Mouse (Mus musculus) kidney, postnatal 14 days (tissue): ENCODE measurements around the gene Ebf3.

Experiments
- DNase-seq: peaks from one replicate; pipeline ENCODE4 v3.0.0; 2022; ENCODE audit warnings: mixed read lengths

The Ebf3 gene

DNA sequence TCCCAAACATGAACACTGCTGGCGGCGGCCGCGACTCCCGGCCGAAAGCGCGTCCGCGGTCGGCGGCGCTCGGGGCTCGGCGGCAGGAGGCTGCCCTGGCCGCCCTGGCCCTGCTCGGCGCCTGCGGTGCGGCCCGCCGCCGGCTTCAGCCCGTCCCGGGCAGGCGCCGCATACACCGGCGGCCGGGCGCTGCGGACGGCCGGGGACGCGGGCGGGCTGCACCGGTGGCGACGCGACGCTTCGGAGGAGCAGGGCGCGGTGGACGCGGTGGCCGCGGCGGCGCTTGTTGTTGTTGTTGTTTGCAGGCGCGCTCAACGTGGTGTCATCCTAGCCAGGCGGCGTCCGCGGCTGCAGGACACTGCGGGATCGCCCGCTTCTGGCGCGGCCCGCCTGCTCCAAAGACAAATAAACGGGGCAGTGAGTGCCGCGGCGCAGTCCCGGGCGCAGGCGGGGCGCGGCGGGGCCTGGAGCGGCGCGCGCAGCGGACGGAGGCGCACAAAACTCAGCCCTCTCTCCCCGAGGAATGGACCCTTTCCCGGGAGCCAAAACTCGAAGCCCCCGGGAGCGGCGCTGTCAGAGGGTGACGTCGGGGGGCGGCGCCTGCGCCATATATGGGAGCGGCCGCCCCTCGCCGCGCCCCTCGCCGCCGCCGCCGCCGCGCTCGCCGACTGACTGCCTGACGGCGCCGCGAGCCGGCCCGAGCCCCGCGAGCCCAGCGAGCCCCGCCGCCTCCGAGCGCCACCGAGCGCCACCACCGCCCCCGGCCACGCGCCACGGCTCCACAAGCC, at the start of gene Ebf3:
Ebf3 (minus strand) TSS at position 542 of the 788 bp plus-strand sequence.
- DNase-seq: peak; percentile 91

DNA sequence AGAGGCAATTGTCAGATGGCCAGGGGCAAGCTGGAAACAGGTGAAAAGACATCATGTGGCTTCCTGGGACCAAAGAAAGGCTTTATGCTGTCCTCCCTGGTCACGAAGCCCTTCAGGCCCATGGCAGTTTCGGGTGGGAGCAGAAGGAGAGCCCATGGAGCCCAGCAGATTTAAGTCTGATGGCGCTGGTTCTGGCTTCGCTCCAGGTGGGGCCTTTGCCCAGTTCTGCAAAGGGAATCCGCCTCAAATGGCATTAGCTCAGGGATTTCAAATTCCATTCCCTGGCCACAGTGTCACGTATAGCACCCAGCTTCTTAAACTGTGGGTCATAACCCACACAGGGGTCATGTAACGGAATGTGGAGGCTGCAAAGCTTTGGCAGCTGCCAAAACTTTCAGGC, 32.6 kb upstream of the Ebf3 start:
- peak; percentile 8 for DNase-seq

DNA sequence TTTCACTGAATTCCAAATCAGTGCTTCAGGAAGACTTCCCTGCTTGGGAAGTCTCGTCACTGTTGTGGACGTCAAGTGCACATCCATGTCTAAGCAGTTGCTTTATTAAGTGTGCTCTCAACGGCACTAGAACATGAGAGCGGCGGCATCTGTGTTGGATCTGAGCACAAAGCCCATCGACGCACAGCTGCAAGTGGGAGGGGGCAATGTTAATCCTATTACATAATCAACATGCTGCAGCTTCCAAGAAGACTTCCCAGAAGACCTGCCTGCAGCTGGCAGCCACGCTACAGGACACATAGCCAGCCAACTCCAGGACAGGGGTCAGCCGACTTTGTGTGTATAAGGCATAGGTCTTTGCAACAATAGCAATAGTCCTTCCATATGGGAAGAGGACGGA, 31.8 kb upstream of the Ebf3 start:
- no peak for DNase-seq

DNA sequence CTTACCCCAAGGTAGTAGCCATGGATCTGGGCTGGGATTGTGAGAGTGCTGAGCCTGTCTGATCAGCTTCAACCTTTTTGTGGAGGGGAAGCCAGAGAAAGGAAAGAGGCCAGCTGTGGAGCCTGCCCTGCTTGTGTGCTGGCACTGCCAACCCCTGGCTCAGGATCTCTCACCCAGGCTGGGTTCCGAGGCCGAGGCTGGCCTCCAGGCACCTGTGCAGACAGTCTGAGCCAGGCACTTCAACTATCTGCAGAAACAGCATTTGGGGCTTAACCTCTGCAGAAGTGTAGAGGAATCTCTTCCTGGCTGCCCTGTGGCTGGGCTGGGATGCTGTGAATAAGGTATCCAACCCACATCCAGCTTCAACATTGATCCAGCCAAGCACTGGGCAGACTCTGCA, 19.7 kb upstream of the Ebf3 start:
- DNase-seq: no peak

DNA sequence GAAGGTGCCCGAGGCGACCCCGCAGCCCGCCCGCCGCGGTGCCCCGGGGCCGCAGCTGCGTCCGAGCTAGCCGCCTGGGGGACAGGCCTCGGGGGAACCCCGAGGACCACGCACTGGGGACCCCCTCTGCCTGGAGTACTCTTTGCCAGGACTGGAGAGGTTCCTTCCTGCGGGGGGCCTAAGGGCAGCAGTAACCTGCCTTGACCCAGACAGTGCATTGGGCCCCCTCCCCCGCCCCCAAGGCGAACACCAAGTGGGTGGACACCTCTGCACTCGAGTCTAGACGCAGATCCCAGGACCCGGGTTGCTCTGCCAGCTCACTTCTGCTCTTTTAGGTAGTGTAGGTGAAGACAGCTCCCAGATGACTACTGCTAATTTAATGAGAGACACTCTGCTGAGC, 8.7 kb upstream of the Ebf3 start:
- no peak for DNase-seq

DNA sequence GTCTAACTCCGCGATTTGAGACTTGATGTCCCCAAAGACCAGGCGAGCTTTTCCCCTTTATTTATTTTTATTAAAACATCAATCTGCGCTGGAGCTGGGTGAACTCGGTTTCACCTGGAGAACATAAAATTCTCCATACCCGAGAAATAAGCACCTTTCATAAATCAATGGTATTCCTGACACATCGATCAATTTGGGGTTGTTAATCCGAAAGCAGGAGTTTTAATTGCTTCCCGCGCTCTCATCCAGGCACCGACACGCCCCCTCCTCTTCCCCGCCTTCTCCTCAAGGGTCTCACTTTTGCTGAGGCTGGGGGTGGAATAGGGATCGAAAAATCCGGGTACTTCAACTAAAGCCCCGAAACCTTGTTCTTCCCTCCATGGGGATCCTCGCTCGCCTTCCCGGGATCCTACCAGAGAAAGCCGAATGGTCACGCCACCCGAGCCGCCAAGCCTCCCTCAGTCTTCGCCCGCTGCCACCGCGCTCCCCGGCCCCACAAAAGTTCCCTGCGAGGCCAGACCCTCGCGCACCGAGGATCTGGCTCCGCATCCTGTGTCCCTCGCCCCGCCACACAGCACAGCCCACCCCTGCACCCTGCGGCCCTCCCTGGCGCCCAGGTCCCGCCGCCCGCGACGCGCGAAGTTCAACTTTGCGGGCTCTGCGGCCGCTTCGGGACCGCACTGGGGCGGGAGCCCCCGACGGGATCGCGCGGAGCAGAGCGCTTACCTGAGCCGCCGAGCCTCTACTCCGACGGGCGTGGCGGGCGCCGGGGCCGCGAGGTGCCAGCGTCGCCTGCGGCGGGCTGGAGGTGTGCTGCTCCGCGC, 7.9 kb upstream of the Ebf3 start:
- DNase-seq: no peak

DNA sequence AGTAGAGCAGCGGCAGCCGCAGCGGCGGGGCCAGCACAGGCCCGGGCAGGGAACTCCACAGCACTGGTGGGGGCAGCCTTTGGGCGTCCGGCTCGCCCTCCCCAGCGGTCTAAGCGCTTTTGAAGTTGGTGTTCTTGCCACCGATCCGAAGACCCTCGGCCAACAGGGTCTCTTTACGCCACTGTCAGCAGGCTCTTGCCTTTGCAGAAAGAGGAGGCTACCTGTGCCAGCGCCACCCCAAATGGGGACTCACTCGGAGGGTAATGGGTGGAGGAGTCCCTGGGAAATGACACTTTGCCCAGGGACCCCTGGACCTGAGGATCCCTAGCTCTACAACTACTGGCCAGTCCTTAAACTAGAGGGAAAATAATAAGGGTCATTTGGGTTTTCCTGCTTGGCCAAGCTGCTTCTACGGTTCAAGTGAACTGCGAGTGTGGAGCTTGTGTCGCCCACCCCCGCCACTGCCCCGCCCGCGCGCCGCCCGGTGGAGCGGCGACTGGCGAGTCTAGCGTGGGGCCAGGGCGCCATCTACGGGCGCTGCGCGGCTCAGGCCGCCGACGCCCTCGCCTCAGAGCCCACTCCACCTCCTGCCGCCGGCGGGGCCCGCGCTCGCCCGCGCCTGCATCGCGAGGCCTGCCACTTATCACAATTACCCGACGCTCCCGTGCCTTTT, 7.0 kb upstream of the Ebf3 start:
- DNase-seq: peak; percentile 70

DNA sequence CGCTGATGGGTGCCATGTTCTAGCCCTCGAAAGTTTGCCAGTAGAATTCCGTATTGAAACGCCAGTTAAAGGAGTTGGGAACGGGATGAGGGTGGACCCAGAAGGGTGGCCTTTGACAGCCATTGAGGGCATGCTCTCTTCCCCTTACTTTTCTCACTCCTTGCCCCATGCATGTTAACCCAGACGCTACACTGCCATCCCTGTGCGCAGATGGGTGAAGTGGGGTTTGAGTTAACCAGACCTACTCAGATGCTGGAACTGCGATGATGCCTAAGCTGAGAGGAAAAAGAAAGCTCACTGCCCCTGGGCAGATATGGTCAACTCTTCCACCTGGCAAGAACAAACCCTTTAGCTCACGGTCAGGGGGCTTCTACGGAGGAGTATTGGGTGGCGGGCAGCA, 6.1 kb upstream of the Ebf3 start:
- DNase-seq: no peak

DNA sequence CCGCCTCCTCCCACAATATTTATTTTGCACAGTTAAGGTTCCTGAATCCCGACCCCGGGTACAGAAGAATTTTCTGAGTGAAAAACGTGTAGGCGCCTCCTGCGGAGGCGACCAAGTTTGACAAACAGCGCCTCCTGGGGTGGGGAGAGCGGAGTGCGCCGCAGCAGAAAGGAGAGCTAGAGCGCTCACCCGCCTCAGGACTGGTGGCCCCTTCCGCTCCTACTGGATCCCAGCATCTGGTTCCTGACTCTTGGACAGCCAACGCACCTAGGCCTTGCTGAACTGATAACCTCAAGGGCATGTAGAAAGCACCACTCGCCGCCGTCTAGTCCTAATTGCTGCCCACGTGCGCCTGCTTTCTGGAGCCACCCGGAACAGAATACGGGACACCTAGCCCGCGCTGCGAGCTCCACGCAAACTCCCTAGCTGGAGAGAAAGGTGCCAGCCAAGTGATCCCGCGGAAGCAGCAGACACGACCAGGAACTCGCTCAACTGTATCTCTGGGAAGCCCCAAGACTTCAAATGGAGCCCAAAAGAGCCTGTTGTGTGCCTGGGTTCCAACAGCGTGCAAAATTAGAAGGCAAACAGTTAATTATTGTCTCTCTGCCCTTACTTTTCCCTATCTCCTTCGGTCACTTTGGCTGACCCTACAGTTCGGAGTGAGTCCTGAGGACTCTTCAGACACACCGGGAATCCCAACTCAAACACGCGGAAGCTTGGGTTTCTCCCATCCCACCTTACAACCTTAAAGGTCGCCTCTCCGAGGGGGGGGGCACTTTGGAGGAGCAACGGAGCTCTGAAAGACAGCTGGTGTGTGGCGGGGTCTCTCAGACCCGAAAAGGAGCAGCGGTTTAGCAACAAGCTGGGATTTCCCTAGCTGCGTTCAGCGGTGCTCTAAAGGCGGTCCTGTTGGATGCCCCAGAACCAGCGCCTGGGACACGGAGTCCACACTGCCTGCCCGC, 5.0 kb upstream of the Ebf3 start:
- peak; percentile 52 for DNase-seq

DNA sequence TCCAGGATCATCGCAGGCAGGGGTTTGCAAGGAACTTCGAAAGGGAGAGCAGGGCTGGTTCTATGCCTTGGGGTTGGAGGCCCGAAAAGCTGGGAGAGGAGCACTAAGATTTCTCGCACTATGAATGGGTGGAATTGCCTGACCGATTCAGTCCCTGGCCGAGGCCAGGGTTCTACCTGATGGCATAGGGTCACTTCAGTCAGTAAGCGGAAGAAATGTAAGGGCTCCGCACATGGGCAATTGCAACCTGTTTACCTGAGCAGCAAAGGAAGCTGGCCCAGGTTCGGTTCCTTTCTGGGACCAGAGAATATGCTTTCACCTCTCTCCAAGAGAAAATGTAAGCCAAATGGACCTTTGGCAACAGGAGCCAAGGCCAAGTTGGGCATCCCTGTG, 4.1 kb upstream of the Ebf3 start:
- no peak for DNase-seq

DNA sequence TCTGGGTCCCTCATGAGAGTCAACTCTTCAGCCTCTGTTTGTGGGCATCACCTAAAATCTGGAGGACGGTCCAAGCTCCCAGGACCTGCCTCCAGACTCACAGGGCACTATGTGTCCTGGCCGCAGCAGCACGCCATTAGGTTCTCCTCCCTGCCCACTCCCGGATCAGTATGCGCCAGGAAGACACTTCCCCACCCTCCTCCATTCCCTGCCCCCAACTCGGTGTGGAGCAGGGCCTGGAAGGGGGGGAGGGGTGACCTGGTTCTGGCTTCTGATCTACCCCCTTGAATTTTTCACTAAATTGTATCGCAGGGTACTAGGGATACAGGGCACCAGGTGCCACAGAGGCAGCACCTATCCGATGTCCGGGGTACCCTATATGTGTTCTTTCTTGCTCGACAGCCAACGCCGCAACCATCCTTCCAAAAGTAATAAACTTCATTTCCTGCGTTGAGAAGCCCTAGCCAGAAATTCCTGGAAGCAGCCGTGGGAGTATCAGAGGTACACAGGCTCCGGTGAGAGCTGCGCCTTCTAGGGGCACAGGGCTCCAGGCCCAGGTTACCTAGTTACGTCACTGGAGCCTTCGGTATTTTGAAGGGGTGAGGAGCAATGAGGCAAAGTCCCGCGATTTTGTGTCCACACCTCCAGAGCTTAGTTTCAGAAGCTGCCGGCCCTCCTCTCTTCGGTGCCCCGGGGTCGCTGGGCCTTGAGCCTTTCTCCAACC, 3.6 kb upstream of the Ebf3 start:
- DNase-seq: no peak

DNA sequence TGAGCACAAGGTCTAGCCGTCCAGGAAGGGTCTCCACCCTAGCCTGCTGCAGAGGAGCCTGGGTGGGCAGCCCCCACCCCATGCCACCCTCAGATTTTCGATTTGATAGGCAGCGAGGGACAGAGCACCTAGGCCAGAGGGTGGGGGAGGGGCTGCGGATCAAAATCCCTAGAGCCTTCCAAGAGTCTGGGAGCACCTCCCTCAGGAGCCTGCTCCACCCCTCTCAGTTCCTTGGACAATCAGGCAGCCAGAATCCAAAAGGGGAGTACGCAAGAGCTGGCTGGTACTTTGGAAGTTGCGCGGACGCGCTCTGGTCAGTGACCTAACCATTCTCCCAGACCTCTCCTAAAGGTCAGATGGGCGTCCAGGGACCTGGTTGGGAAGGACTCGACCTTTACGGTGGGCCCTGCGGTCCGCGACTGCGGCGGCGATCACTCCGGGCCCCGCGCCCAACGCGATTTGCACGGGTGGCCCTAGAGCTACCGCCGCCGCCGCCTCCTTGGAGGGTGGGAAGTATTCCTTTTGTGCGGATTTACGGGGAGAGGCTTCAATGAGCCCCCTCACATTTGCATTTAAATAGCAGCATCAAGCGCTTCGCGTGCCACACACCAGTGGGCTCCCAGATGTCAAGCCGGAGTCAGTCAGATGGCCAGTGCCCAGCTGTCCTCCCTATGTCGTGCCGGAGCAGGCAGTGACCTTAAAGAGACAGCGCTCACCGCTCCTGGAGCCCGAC, 2.8 kb upstream of the Ebf3 start:
- no peak for DNase-seq

DNA sequence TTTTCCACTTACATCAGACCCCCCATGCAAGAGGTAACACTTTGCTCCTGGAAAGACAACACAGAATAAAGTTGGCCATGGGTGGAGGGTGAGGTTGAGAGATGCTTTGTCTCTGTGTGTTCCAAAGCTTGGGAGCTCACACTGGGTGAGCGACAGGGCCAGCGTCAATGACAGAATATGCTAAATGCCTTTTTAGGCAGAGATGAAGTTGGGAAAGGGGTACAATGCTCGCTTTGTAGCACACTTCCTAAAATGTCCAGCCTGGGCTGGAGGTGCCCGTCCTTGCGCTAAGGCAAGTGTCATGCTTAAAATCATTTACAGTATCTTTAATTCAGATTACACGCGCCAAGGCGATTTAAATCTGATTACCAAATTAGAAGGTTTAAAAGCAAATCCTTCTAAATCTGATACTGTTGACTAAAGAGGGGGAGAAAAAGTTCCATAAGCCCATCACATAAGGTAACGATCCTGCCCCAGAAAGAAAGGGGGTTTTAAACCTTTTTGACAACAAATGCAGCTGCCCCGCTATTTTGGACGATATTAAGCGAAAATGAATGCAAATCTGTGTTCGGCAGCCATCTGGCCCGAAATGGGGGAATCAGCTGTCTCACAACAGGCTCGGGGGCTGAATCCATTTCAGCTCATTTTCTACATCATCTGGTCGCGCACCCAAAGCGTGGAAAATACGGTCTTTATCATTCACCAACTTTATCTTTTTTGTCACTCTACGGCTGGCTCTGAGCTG, 2.1 kb upstream of the Ebf3 start:
- DNase-seq: no peak

DNA sequence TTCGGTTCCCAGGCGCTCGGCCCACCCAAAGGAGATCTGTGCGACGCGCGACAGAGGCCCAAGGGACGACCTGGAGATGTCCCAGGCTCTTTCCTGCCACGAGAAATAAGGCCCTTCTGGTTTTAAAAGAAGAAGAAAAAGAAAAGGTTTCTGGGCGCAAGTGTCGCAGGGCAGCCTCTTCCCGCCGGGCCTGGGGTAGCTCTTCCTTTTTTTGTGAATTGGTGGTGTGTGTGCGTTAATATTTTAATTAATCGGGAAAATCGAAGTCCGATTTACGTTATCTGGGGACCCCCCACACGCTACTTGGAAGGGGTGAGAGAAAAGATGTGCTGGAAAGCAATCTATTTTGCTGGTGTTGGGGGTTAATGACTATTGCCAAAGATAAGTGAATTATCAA, 1.3 kb upstream of the Ebf3 start:
- DNase-seq: no peak

DNA sequence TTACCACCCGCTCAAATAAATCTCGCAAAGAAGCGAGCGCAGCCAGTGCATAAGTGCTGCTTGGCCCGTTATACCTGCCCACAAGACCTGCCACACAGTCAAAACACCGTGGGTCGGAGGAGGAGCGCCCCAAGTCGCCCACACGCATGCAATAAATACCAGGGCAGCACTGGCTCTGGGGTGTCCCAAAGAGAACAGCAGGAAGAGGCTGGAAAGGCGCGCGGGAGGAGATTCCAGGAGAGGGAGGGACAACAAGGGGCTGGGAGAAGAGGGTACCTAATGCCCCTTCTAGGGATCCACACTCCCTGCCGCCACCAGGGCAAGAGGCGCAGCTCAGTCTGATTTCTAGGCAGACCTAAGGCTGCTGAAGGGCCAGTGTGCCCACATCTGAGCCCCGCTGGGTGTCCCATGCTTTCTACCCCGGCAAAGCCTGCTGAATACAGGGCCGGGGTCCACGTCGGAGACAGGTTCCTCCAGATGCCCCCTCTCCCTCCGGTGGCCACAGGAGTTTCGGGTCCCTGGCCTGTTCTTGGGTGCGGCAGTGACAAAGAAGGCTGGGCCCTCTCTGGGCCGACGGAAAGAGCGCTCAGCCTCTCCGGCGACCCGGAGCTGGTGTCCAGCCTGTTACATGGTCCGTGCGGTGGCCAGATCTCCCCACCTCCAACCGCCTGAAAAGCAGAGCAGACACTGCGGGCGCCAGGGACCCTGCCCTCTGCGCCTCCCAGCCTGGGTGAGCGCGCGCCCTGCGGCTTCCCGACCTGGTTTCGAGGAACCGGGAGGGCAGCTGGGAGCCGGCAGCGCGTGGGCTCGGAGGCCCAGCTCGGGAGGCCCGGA, 682 bp upstream of the Ebf3 start:
- no peak for DNase-seq

DNA sequence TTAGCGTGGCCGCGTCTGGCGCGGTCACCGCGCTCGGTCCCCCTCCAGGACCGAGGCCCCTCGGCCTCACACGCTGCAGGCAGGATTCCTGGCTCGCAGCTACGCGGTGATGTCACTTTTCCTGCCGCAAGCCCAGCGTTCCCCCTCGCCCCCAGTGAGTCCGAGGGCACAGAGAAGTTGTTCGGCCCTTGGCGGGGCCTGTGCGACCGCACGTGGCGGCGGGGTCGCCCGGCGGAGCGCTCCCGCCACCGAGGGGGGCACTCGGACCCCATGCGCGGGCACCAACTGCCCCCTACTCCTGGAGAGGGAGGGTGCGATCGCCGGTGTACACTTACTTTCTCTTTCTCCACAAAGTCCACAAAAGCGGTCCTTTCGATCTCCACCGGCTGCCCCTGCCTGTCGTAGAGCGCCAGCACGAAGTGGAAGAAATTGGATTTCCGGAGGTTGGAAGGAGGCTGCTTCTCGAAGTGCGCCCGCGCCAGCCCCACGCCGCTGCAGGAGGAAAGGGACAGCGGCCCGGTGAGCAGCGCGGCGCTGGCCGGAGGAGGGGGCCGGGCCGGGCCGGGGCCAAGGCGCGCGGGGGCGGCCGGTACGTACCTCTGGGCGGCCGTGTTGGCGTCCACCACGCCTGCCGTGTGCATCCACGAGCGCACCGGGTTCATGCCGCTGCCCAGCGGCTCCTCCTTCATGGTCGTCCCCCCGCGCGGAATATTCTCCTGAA, 902 bp downstream of the Ebf3 start:
- DNase-seq: no peak

DNA sequence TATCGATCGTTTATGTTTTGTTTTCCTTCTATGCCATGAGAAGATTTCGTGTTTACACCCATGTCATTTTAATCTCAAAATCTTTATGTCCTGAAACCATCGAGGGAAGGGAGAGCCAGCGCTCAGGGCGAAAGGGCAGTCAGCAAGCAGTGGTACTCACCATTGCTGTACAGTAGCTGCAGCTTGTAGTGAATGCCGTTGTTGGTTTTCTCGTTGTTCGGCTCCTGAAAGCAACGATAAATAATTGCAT, 1.4 kb downstream of the Ebf3 start:
- DNase-seq: no peak

DNA sequence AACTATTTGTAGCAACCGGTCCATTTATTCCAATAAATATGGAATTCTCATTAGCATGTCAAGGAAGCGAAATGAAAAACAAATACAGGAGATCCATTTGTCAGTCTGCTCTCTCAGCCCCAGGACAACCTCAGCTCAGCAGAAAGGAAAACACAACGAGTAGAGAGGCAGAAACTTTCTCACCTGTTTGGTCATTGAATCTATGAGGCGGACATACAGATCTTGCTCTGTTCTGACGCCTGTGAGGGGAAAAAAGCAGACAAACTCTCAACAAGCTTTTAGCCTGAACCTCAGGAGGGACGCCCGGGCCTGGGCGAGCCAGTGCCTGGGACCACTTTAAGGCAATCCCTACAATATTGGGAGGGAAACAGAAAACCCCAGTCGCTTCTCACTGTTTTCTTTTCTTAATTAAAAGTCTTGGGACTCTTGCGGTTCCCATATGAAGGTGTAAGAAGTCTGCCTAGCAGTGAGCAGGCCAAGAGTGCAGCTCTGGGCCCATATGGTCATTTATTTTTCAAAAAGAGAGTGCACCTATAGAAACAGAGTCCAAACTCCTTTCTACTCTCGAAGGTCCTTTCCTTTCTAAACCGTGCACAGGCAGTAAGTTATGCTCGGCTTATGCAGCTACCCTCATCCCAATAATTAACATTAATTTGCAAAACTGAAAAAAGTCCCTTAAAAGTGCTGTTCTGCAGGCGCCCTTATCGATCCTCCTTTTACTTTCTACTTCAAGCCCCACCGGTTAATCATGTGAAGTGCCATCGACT, 1.9 kb downstream of the Ebf3 start:
- DNase-seq: no peak
